Mouse (Mus musculus): Measurements from ENCODE around the gene Flad1. TPM values are rescaled to one million over a fixed set of nuclear protein-coding genes. Genes with fewer than 3 reads are reported as not detected.

The Flad1 gene
- polyA plus RNA-seq, 1 experiment from 2014 or later = 23.1 TPM

DNA sequence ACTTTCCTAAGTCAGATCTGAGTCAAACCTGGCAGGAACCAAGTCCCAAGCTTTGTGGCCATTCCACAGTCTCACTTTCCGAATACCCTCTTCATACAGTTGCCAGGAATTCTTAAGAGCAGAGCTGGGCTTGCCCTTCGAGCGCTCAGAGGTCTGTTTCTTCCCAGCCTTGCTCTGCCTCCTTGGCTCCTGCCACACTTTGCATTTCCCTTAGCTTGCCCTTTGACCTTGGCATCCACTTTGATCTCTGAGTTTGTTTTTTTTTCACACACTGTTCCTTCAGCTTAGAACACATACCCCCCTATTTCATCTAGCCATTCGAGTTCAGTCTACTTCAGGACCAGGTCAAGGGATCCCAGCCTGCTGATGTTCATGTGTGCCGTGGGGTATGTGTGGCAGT, 60.4 kb downstream of the Flad1 start:
- Histone ChIP-seq H3K9me3 (no peaks in the 10 kb centered on the region), H3K27me3 (no peaks in the 10 kb centered on the region; the same call in none of the 2 replicates), H3K4me2 (no peak overlapping the region), H3K36me3 (no peaks in the 10 kb centered on the region), H3K4me3 (no peak overlapping the region), H3K9ac (no peak overlapping the region), H3K4me1 (peaks cover 30% of the 10 kb centered on the region), H3K27ac (no peak overlapping the region)
- no peak for ATAC-seq (ENCODE audit: borderline replicate concordance, extremely low read depth, low FRiP score, low TSS enrichment)
- 46% methylated on average over 5 of the region's 5 CpGs for WGBS

Other genes with a start within 250 kb of the Flad1 start
- 27.8 and 28.9 TPM in 2 replicates for gene Clk2, start 247.1 kb downstream of the Flad1 start, polyA plus RNA-seq (2015; fragmentation: Nextera tagmentation; extraction: Ambion mirVana)
- 106 and 110 TPM in 2 replicates for gene Scamp3, start 234.4 kb downstream of the Flad1 start, polyA plus RNA-seq (2015; fragmentation: Nextera tagmentation; extraction: Ambion mirVana)
- gene Fam189b, start 228.7 kb downstream of the Flad1 start, polyA plus RNA-seq (2015; fragmentation: Nextera tagmentation; extraction: Ambion mirVana) = 12.9 and 18.4 TPM in 2 replicates
- gene Gba, start 208.9 kb downstream of the Flad1 start, polyA plus RNA-seq (2015; fragmentation: Nextera tagmentation; extraction: Ambion mirVana) = 37.2 and 42.6 TPM in 2 replicates
- gene Thbs3, start 196.7 kb downstream of the Flad1 start, polyA plus RNA-seq (2015; fragmentation: Nextera tagmentation; extraction: Ambion mirVana) = 54.4 and 58.4 TPM in 2 replicates
- 195 and 197 TPM in 2 replicates for gene Mtx1, start 184.8 kb downstream of the Flad1 start, polyA plus RNA-seq (2015; fragmentation: Nextera tagmentation; extraction: Ambion mirVana)
- gene Muc1, start 182.8 kb downstream of the Flad1 start, polyA plus RNA-seq (2015; fragmentation: Nextera tagmentation; extraction: Ambion mirVana) = 74.3 and 88.9 TPM in 2 replicates
- gene Krtcap2, start 165.9 kb downstream of the Flad1 start, polyA plus RNA-seq (2015; fragmentation: Nextera tagmentation; extraction: Ambion mirVana) = 282 and 311 TPM in 2 replicates
- 7.2 and 7.9 TPM in 2 replicates for gene Trim46, start 165.6 kb downstream of the Flad1 start, polyA plus RNA-seq (2015; fragmentation: Nextera tagmentation; extraction: Ambion mirVana)
- 122 and 130 TPM in 2 replicates for gene Dpm3, start 152.5 kb downstream of the Flad1 start, polyA plus RNA-seq (2015; fragmentation: Nextera tagmentation; extraction: Ambion mirVana)
- gene Slc50a1, start 141.3 kb downstream of the Flad1 start, polyA plus RNA-seq (2015; fragmentation: Nextera tagmentation; extraction: Ambion mirVana) = 62.3 and 65.4 TPM in 2 replicates
- 89.7 and 94.5 TPM in 2 replicates for gene Efna1, start 130.7 kb downstream of the Flad1 start, polyA plus RNA-seq (2015; fragmentation: Nextera tagmentation; extraction: Ambion mirVana)
- gene Efna3, start 88.9 kb downstream of the Flad1 start, polyA plus RNA-seq (2015; fragmentation: Nextera tagmentation; extraction: Ambion mirVana) = 5.8 and 6.0 TPM in 2 replicates
- 29.0 and 29.9 TPM in 2 replicates for gene Efna4, start 73.8 kb downstream of the Flad1 start, polyA plus RNA-seq (2015; fragmentation: Nextera tagmentation; extraction: Ambion mirVana)
- gene Adam15, start 61.9 kb downstream of the Flad1 start, polyA plus RNA-seq (2015; fragmentation: Nextera tagmentation; extraction: Ambion mirVana) = 61.5 and 63.0 TPM in 2 replicates
- 0.11 and 0.19 TPM in 2 replicates for gene Dcst2, start 49.9 kb downstream of the Flad1 start, polyA plus RNA-seq (2015; fragmentation: Nextera tagmentation; extraction: Ambion mirVana)
- gene Dcst1, start 46.6 kb downstream of the Flad1 start, polyA plus RNA-seq (2015; fragmentation: Nextera tagmentation; extraction: Ambion mirVana) = 0.21 TPM in 1 of 2 replicates, not detected in the other
- 3.7 TPM in 2 replicates for gene Zbtb7b, start 17.1 kb downstream of the Flad1 start, polyA plus RNA-seq (2015; fragmentation: Nextera tagmentation; extraction: Ambion mirVana)
- gene Lenep, start 9.1 kb downstream of the Flad1 start, polyA plus RNA-seq (2015; fragmentation: Nextera tagmentation; extraction: Ambion mirVana) = not detected in 2 replicates
- 556 and 595 TPM in 2 replicates for gene Cks1b, start 6.5 kb upstream of the Flad1 start, polyA plus RNA-seq (2015; fragmentation: Nextera tagmentation; extraction: Ambion mirVana)
- gene Shc1, start 6.6 kb upstream of the Flad1 start, polyA plus RNA-seq (2015; fragmentation: Nextera tagmentation; extraction: Ambion mirVana) = 108 and 111 TPM in 2 replicates
- 40.6 and 41.1 TPM in 2 replicates for gene Pygo2, start 18.3 kb upstream of the Flad1 start, polyA plus RNA-seq (2015; fragmentation: Nextera tagmentation; extraction: Ambion mirVana)
- gene Pbxip1, start 24.8 kb upstream of the Flad1 start, polyA plus RNA-seq (2015; fragmentation: Nextera tagmentation; extraction: Ambion mirVana) = 32.6 and 35.0 TPM in 2 replicates
- 48.0 and 50.5 TPM in 2 replicates for gene Pmvk, start 42.7 kb upstream of the Flad1 start, polyA plus RNA-seq (2015; fragmentation: Nextera tagmentation; extraction: Ambion mirVana)
- gene Kcnn3, start 108.3 kb upstream of the Flad1 start, polyA plus RNA-seq (2015; fragmentation: Nextera tagmentation; extraction: Ambion mirVana) = 1.1 and 1.2 TPM in 2 replicates

Data from lung, embryonic 15.5 days (tissue).